Mouse (Mus musculus): ENCODE data around the gene Eif4h. TPM values are rescaled to one million over a fixed set of nuclear protein-coding genes. Genes with fewer than 3 reads are reported as not detected.

Gene Eif4h
- total RNA-seq, 2 experiments from 2014 or later = 92.2 to 105 TPM

DNA sequence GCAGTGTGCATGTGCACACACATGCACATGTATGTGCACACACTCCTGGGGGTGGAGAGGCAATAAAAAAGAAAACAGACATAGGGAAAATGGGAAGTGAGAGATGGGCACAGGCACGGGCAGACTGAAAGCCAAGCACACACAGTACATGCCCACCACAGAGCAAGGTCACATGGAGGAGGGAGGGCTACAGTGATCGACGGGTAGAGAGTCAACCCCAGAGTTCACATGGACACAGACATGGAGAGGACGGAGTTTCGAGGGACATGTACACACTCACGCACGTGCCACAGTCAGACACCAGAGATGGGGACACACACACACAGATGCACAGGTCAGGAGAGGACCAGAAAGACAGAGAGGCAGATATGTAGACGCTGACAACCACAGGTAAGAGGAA, 23.9 kb downstream of the Eif4h start:
- Histone ChIP-seq H3K4me3 (no peak overlapping the region), H3K27ac (no peak overlapping the region)
- intact Hi-C loops (cut with DNase I) = loop anchor here (5.0 to 10.0 kb wide), 2 partner anchors 123 to 241 kb away; no protein-coding TSS in a partner anchor
- no peak for TF ChIP-seq CTCF (IDR thresholded peaks at IDR 0.05)
- no peak for DNase-seq

DNA sequence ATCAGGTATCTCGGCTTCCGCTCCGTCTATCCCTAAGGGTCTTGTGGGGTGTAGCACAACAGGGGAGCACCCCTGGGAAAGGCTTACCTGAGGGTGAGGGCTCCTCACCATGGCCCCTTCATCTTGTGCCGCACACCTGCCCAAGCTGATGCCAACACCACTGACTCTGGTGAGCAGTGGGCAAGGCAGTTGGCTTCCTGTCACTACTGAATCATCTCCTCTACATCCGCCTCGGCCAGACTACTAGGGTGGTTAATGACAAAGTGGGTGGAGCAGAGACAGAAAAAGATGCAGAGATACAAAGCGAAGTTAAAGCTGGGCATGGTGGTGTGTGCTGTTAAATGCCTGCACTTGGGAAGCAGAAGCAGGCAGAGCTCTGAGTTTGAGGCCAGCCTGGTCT, 24.5 kb downstream of the Eif4h start, which contains the start of gene Lat2:
Lat2 (minus strand) TSS at position 224 of the 400 bp plus-strand sequence.
- TF ChIP-seq CTCF (IDR thresholded peaks at IDR 0.05) = no peak
- intact Hi-C loops (cut with DNase I) = loop anchor here (5.0 to 10.0 kb wide), 2 partner anchors 123 to 240 kb away; no protein-coding TSS in a partner anchor
- 0 out of 2 replicates have a peak within 1 kb of the TSS, but pooled peaks have one; percentile 5 for H3K27ac ChIP-seq
- peak within 1 kb of the TSS; percentile 2; the same call in 1 of the 2 replicates for H3K4me3 ChIP-seq
- no peak for DNase-seq

DNA sequence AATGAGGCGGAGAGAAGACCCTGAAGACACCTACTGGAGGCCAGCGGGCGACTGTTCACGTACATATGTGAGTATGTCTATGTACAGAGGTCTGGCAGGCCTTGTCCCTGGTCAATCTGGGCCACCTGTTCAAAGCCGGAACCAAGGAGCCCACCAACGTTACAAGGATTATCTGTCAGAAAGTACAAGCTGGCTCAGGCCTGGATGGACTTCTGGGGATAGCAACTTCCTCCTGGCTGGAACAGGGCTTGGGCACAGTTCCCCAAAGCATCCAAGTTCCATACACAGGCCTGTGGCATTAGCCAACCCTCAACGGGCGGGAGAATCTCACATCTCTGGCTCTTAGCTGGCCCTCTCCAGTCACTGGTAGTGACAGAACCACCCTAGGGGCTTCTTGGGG, 25.0 kb downstream of the Eif4h start:
- TF ChIP-seq CTCF (IDR thresholded peaks at IDR 0.05) = no peak
- no peak for DNase-seq
- Histone ChIP-seq H3K27ac (no peak overlapping the region), H3K4me3 (peak overlapping the region; percentile 2; the same call in 1 of the 2 replicates)
- intact Hi-C loops (cut with DNase I) = loop anchor here (10.0 kb wide), 1 partner anchor 239 kb away; no protein-coding TSS in a partner anchor

DNA sequence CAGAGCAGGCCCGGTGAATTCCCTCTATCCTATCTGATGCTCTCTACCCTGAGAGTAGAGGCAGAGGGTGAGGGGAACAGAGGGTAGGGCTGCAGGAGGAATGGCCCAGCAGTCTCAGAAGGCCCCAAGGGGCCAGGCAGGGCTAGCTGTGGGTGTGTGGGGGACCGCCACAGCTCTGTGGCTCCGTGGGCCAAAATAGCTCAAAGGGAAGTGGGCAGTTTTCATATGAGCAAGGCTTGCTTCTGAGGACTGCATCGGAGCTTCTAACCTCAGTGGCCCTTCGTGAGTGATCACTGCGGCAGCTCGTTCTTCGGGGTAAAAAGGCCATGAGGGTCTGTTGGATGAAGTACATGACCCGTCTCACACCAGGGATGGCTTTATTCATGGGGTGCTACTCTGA, 25.6 kb downstream of the Eif4h start:
- intact Hi-C loops (cut with DNase I) = loop anchor here (10.0 kb wide), 1 partner anchor 239 kb away; no protein-coding TSS in a partner anchor
- DNase-seq = no peak
- Histone ChIP-seq H3K27ac (0 out of 2 replicates have a peak overlapping the region, but pooled peaks have one; percentile 5), H3K4me3 (no peak overlapping the region)
- TF ChIP-seq CTCF (IDR thresholded peaks at IDR 0.05) = no peak

DNA sequence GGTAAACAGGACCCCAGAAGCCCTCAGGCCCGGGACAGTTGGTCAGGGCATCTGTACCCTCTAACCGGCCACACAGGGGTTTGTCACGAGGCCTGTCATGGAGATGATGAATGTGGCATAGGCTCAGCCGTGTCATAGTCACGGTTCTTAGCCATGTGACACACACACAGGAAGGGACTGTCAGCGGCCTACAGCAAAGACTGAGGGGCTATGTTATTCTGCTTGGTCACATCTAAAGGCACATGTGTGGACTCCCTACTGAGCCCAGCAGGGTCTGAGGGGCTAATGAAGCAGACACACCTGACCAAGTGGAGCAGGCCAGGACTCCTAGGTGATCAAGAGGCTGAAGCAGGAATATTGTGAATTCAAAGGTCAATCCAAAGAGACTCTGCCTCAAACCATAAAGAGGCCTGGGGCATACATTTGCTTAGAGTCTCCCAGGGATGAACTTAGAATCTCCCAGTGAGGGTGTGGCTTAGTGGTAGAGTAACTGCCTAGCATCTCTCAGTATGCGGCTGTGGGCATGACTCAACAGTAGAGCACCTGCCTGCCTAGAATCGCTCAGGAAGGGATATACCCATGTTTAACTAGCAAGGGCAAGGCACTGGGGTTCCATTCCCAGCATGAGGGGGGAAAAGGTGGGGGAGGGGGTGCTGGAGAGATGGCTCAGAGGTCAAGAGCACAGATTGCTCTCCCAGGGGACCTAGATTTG, 27.3 kb downstream of the Eif4h start:
- Histone ChIP-seq H3K27ac (no peak overlapping the region), H3K4me3 (no peak overlapping the region)
- DNase-seq = no peak
- intact Hi-C loops (cut with DNase I) = loop anchor here (10.0 kb wide), 1 partner anchor 237 kb away; no protein-coding TSS in a partner anchor
- no peak for TF ChIP-seq CTCF (IDR thresholded peaks at IDR 0.05)

DNA sequence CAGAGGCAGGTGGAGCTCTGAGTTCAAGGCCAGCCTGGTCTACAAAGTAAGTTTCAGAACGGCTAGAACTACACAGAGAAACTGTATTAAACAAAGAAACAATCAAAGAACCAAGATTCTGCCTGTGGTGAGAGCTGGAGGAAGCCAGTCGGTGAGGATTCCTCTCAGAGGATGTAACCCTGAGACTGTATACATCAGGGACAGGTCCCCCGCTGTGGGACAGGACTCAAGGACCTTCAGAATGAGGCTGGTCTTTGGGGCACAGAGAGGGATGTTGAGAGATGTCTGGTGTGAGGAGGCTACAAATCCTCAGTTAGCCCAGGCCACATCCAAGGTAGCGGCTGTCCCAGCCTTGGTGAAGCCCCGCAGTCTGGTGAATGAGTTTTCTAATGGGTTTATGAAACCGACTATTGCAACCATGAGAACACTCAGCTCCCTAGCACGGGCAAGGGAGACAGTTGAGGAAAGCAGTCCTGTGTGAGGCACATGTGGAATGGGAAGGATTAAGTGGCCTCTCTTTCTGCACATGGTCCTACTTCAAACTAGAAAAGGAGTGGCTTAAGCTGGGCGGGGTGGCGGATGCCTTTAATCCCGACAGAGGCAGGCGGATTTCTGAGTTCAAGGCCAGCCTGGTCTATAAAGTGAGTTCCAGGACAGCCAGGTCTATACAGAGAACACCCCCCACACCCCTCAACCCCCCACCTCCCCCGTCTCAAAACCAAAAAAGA, 29.2 kb downstream of the Eif4h start:
- TF ChIP-seq CTCF (IDR thresholded peaks at IDR 0.05) = no peak
- no peak overlapping the region for H3K4me3 ChIP-seq
- no peak overlapping the region for H3K27ac ChIP-seq
- DNase-seq = no peak
- intact Hi-C loops (cut with DNase I) = loop anchor here (10.0 kb wide), 1 partner anchor 235 kb away; no protein-coding TSS in a partner anchor

DNA sequence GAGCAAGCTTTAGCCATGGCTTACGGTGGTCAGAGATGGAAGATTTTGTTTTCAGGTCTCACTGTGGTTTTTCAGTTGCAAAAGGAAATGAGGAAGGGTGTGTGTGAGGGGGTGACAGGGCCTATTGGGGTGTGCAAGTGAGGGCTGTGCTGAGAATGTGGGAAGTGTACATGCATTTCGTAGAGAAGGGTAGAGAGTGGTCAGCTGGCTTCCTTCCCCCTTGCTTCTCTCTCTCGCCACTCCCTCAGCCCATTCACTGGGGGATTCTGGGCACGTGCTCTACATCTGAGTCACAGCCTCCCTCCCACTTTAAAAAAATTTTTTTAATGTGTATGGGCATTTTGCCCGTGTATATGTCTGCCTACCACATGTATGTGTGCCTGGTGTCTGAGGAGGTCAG, 32.2 kb downstream of the Eif4h start:
- no peak overlapping the region for H3K27ac ChIP-seq
- DNase-seq = no peak
- intact Hi-C loops (cut with DNase I) = no loop called here
- no peak for TF ChIP-seq CTCF (IDR thresholded peaks at IDR 0.05)
- no peak overlapping the region for H3K4me3 ChIP-seq

DNA sequence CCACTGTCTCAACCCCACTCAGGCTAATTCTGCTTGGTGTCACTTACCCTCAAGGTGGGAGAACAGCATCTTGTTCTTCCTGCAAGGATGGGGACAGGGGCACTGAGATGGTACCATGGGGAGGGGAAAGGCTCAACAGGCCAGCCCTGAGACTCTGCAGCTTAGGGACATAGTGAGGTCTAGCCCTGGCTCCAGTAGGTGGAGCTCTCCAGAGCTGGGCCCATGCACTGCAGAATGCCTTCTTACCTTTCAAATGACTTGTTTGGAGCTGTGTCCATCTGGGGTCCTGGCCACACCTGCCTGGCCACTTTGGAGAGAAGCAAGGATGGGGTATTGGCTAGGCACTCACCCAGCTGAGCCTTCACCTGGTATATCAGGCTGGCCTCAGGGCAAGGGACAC, 33.0 kb downstream of the Eif4h start:
- no peak overlapping the region for H3K4me3 ChIP-seq
- no peak overlapping the region for H3K27ac ChIP-seq
- no peak for DNase-seq
- peak; percentile 8; the same call in 1 of the 2 replicates for TF ChIP-seq CTCF (IDR thresholded peaks at IDR 0.05)
- intact Hi-C loops (cut with DNase I) = no loop called here

DNA sequence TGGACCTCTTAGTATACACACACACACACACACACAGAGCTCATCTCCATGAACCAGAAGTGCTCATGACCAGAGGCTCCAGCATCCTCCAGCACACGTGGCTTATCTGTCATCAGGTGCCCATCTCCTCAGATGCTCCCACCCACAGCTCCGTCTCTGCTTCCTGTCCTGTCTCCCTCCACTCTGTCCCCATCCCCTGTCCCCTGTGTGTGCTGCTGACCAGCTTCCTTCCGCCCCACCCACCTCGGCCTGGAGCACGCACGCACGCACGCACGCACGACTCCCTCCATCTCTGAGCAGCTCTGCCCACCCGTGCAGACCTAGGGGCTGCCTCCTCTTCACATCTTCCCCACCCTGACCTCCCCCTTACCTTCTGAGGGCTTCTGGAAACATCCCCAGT, 34.9 kb downstream of the Eif4h start:
- no peak overlapping the region for H3K27ac ChIP-seq
- intact Hi-C loops (cut with DNase I) = no loop called here
- no peak for TF ChIP-seq CTCF (IDR thresholded peaks at IDR 0.05)
- H3K4me3 ChIP-seq = no peak overlapping the region
- no peak for DNase-seq

DNA sequence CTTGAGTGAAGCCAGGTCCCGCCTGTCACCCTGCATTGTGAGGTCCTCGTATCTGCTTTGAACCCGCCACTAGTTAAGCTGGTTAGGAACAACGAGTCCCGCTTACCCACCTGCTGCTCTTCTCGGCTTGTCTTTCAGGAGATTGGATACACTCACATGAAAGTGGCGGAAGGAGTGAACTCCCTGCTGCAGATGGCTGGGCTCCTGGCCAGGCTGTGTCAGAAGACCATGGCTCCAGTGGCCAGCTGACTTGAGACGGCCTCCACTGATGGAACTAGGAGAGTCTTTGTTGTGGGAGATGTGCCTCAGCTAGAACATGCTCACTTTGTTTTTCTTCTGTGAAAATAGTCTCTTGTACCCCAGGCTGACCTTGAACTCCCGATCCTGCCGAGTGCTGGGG, 41.6 kb downstream of the Eif4h start:
- peak; percentile 65 for DNase-seq
- no peak overlapping the region for H3K4me3 ChIP-seq
- no peak for TF ChIP-seq CTCF (IDR thresholded peaks at IDR 0.05)
- no peak overlapping the region for H3K27ac ChIP-seq
- intact Hi-C loops (cut with DNase I) = no loop called here

DNA sequence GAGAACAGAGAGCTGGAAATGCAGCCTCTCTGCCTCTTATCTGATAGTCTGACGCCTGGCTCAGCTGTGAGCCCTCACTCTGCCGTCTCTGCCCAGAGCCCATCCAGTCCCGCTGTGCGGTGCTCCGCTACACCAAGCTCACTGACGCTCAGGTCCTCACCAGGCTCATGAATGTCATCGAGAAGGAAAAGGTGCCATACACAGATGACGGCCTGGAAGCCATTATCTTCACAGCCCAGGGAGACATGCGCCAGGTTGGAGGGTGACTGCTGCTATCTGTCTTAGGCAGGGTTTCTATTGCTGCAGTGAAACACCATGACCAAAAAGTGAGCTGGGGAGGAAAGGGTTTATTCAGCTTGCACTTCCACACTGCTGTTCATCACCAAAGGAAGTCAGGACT, 46.2 kb downstream of the Eif4h start:
- DNase-seq = no peak
- Histone ChIP-seq H3K4me3 (no peak overlapping the region), H3K27ac (no peak overlapping the region)
- intact Hi-C loops (cut with DNase I) = no loop called here
- no peak for TF ChIP-seq CTCF (IDR thresholded peaks at IDR 0.05)

DNA sequence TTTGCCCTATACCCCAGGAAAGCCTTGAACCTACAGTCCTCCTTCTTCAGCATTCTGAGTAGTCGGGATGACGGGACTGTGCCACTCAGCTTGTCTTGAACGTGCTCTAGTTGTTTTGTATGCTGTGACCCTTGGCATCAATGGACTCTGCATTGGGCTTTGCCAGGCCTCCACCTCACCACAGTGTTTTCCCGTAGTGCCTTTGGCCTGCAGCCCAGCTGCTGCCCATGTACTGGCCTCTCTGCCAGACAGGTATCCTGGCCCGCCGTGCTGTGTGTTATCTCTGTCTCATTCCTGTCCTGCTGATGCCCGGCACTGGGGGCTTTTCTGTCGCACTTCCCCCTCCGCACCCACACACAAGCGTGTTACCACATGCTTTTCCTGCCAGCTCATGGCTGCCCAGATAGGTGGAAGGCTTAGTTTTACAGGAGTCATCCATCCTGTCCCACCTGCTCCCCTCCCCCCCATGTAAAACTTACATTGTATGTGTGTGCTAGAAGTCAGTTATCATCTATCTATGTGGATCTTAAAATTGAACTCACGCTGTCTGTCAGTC, 47.2 kb downstream of the Eif4h start:
- intact Hi-C loops (cut with DNase I) = no loop called here
- no peak for DNase-seq
- TF ChIP-seq CTCF (IDR thresholded peaks at IDR 0.05) = no peak
- Histone ChIP-seq H3K4me3 (no peak overlapping the region), H3K27ac (no peak overlapping the region)

DNA sequence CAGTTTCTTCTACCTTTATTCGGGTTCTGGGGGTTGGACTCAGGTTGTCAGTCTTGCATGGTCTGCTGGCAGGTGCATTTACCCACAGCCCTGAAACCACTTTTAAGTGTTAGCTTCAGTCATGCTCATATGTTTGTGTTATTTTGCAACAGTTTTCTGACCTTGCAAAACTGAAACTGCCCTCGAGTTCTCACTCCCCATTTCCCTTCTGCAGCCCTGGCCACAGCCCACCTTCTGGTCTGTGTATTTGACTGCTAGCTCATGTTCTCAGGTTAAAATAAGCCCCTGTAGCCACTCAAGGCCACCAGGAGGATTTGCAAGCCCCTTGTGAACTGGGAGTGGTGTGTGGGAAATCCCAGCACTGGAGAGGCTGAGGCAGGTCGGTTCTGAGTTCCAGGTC, 49.4 kb downstream of the Eif4h start:
- TF ChIP-seq CTCF (IDR thresholded peaks at IDR 0.05) = no peak
- intact Hi-C loops (cut with DNase I) = no loop called here
- H3K27ac ChIP-seq = no peak overlapping the region
- no peak for DNase-seq
- H3K4me3 ChIP-seq = no peak overlapping the region

Measured in gastrocnemius, adult 2 months (tissue).